Mouse (Mus musculus) retina, postnatal 1 day (tissue): ENCODE results near the gene Mgme1.

Experiments
- DNase-seq: peaks from one replicate; pipeline ENCODE4 v3.0.0-alpha.2; 2012

Mgme1 gene

GRCm38 (mm10) chr2:144265120-144265488, 5.4 kb upstream of the Mgme1 start:
- no peak for DNase-seq

- DNase-seq: no peak
Measured at GRCm38 (mm10) chr2:144265916-144266683, 4.4 kb upstream of the Mgme1 start.

- no peak for DNase-seq
Measured at GRCm38 (mm10) chr2:144267004-144267730, 3.3 kb upstream of the Mgme1 start.

GRCm38 (mm10) chr2:144267731-144268015, 2.8 kb upstream of the Mgme1 start:
- DNase-seq: no peak

GRCm38 (mm10) chr2:144268446-144269305, 1.8 kb upstream of the Mgme1 start:
- no peak for DNase-seq

- no peak for DNase-seq
Measured at GRCm38 (mm10) chr2:144269306-144269650, 1.2 kb upstream of the Mgme1 start.

GRCm38 (mm10) chr2:144269679-144270475, 586 bp upstream of the Mgme1 start:
- DNase-seq: no peak

- DNase-seq: no peak
Measured at GRCm38 (mm10) chr2:144272088-144272487, 1.6 kb downstream of the Mgme1 start.

- DNase-seq: no peak
Measured at GRCm38 (mm10) chr2:144274741-144275140, 4.3 kb downstream of the Mgme1 start.

- DNase-seq: no peak
Measured at GRCm38 (mm10) chr2:144276885-144277284, 6.4 kb downstream of the Mgme1 start.

- DNase-seq: peak; percentile 57
Measured at GRCm38 (mm10) chr2:144279742-144280141, 9.3 kb downstream of the Mgme1 start.

GRCm38 (mm10) chr2:144280568-144280967, 10.1 kb downstream of the Mgme1 start:
- DNase-seq: no peak

- no peak for DNase-seq
Measured at GRCm38 (mm10) chr2:144281417-144281816, 11.0 kb downstream of the Mgme1 start.

GRCm38 (mm10) chr2:144290321-144290720, 19.9 kb downstream of the Mgme1 start:
- no peak for DNase-seq

GRCm38 (mm10) chr2:144291600-144292305, 21.3 kb downstream of the Mgme1 start:
- DNase-seq: peak; percentile 53

GRCm38 (mm10) chr2:144295145-144295735, 24.8 kb downstream of the Mgme1 start:
- no peak for DNase-seq

GRCm38 (mm10) chr2:144299749-144300669, 29.5 kb downstream of the Mgme1 start:
- no peak for DNase-seq

GRCm38 (mm10) chr2:144301101-144301500, 30.6 kb downstream of the Mgme1 start:
- no peak for DNase-seq

- DNase-seq: no peak
Measured at GRCm38 (mm10) chr2:144305721-144306294, 35.3 kb downstream of the Mgme1 start.

- DNase-seq: no peak
Measured at GRCm38 (mm10) chr2:144308561-144308960, 38.1 kb downstream of the Mgme1 start.
